Mouse (Mus musculus) urinary bladder, postnatal 14 days (tissue): ENCODE results near the gene Apoe.
A peak's percentile ranks its signal among the peaks of the same experiment; 100 is the strongest.

ENCODE experiments used
- DNase-seq: peaks from one replicate; pipeline ENCODE4 v3.0.0; 2021; ENCODE audit warnings: low spot score

The Apoe gene

GRCm38 (mm10) chr7:19664955-19665841, 33.8 kb downstream of the Apoe start, which contains the start of gene Clptm1:
Gene Clptm1, minus strand, starts transcription at chr7:19665033.
- peak; percentile 97 for DNase-seq

- DNase-seq: no peak
Observed at GRCm38 (mm10) chr7:19664455-19664954, 34.5 kb downstream of the Apoe start.

- DNase-seq: no peak
Observed at GRCm38 (mm10) chr7:19663940-19664339, 35.0 kb downstream of the Apoe start.

GRCm38 (mm10) chr7:19652614-19653013, 46.4 kb downstream of the Apoe start:
- no peak for DNase-seq

- no peak for DNase-seq
Observed at GRCm38 (mm10) chr7:19651063-19651786, 47.8 kb downstream of the Apoe start.
